Mouse (Mus musculus) CH12.LX (cell line): ENCODE measurements at regions not wholly inside any gene's neighbourhood (a gene's known extent, or its start where the extent isn't known, plus 50 kb on each side); places are given as distances from the start of the nearest gene placed in this dataset.

Experiments
- DNase-seq: peaks from one replicate; pipeline ENCODE4 v3.0.0-alpha.2; 2013; ENCODE audit errors: extremely low read depth
- H3K27ac ChIP-seq: 2 replicates; pipeline ENCODE4 v1.5.1; 2012; ENCODE audit warnings: low read depth, mild to moderate bottlenecking, control low read depth, moderate library complexity; ENCODE audit not compliant: insufficient read depth
- H3K27me3 ChIP-seq: replicated peaks from 2 replicates; pipeline ENCODE3; 2012; ENCODE audit warnings: inconsistent platforms
- H3K36me3 ChIP-seq, 2 experiments: replicated peaks in 1 of 2; 2 replicates each; pipeline versions ENCODE3 to v1.6.1; 2012; ENCODE audit warnings: inconsistent platforms in 1 of 2, low read length in 1 of 2, mild to moderate bottlenecking in 1 of 2, mixed read lengths in 1 of 2, moderate library complexity in 1 of 2; ENCODE audit not compliant: control insufficient read depth in 1 of 2, insufficient read depth in 1 of 2
- H3K4me1 ChIP-seq, 2 experiments: 2 replicates each; pipeline ENCODE4 v1.6.1; 2012; ENCODE audit warnings: inconsistent platforms in 1 of 2, moderate library complexity in 1 of 2; ENCODE audit not compliant: insufficient read depth in 2 of 2, control insufficient read depth in 1 of 2
- H3K4me2 ChIP-seq: 2 replicates; pipeline ENCODE4 v1.6.1; 2012; ENCODE audit warnings: low read depth, mild to moderate bottlenecking, control low read depth; ENCODE audit not compliant: poor library complexity, insufficient read depth, severe bottlenecking
- H3K4me3 ChIP-seq, 3 experiments: fragments of 150-350 bp in 1 of 3; sonication (generic) in 1 of 3; replicated peaks in 1 of 3; 2 replicates each; pipeline versions ENCODE3 to v1.5.1; 2011 to 2012; ENCODE audit warnings: low read depth in 2 of 3, low read length in 2 of 3, mild to moderate bottlenecking in 2 of 3, moderate library complexity in 2 of 3, control low read depth in 1 of 3, improper control_type of control experiment in 1 of 3, inconsistent platforms in 1 of 3, mixed read lengths in 1 of 3; ENCODE audit not compliant: poor library complexity in 1 of 3
- H3K79me2 ChIP-seq: replicated peaks from 2 replicates; pipeline ENCODE4 v1.6.1; 2012; ENCODE audit warnings: mild to moderate bottlenecking, moderate library complexity; ENCODE audit not compliant: control insufficient read depth, poor library complexity, insufficient read depth, severe bottlenecking; ENCODE audit errors: extremely low read depth
- H3K9ac ChIP-seq: 2 replicates; pipeline ENCODE4 v1.6.1; 2012; ENCODE audit warnings: low read depth, mild to moderate bottlenecking, control low read depth, moderate library complexity; ENCODE audit not compliant: insufficient read depth
- H3K9me3 ChIP-seq: replicated peaks from 2 replicates; pipeline ENCODE3; 2012; ENCODE audit warnings: low read length, inconsistent platforms, mixed read lengths
- BHLHE40 ChIP-seq: IDR thresholded peaks from 2 replicates; pipeline ENCODE4 v1.6.1; 2011; ENCODE audit warnings: mild to moderate bottlenecking, low read depth, low read length, improper control_type of control experiment
- CHD1 ChIP-seq: IDR thresholded peaks from 2 replicates; pipeline ENCODE4 v1.6.1; 2012; ENCODE audit warnings: low read depth, low read length, improper control_type of control experiment, inconsistent platforms
- CHD2 ChIP-seq: IDR thresholded peaks from 2 replicates; pipeline ENCODE4 v1.6.1; 2011; ENCODE audit warnings: low read length, improper control_type of control experiment
- CTCF ChIP-seq, 2 experiments: IDR thresholded peaks in 1 of 2; conservative IDR thresholded peaks in 1 of 2; 2 replicates each; pipeline ENCODE4 v1.5.1; 2011 to 2012; ENCODE audit warnings: low read depth in 2 of 2, low read length in 2 of 2, improper control_type of control experiment in 1 of 2, inconsistent platforms in 1 of 2, mild to moderate bottlenecking in 1 of 2, moderate library complexity in 1 of 2
- E2F4 ChIP-seq: IDR thresholded peaks from 2 replicates; pipeline ENCODE4 v1.6.1; 2011; ENCODE audit warnings: low read depth, low read length, improper control_type of control experiment; ENCODE audit not compliant: insufficient replicate concordance
- ELF1 ChIP-seq: IDR thresholded peaks from 2 replicates; pipeline ENCODE4 v1.6.1; 2014; ENCODE audit warnings: low read depth, mild to moderate bottlenecking, inconsistent platforms, low read length, improper control_type of control experiment
- ETS1 ChIP-seq: conservative IDR thresholded peaks from 2 replicates; pipeline ENCODE4 v1.6.1; 2012; ENCODE audit warnings: low read depth, mild to moderate bottlenecking, inconsistent platforms, low read length, improper control_type of control experiment, moderate library complexity
- GABPA ChIP-seq: IDR thresholded peaks from 2 replicates; pipeline ENCODE4 v1.6.1; 2012; ENCODE audit warnings: low read depth, low read length, improper control_type of control experiment, inconsistent platforms; ENCODE audit not compliant: insufficient replicate concordance
- JUN ChIP-seq: IDR thresholded peaks from 2 replicates; pipeline ENCODE4 v1.6.1; 2011; ENCODE audit warnings: low read depth, mild to moderate bottlenecking, low read length, improper control_type of control experiment, moderate library complexity; ENCODE audit not compliant: insufficient read depth
- KAT2A ChIP-seq: IDR thresholded peaks from 2 replicates; pipeline ENCODE4 v1.6.1; 2012; ENCODE audit warnings: low read length, improper control_type of control experiment, inconsistent platforms; ENCODE audit not compliant: insufficient replicate concordance
- MAFK ChIP-seq: IDR thresholded peaks from 2 replicates; pipeline ENCODE4 v1.6.1; 2011; ENCODE audit warnings: low read length, improper control_type of control experiment; ENCODE audit not compliant: insufficient replicate concordance
- MAX ChIP-seq: IDR thresholded peaks from 2 replicates; pipeline ENCODE4 v1.6.1; 2011; ENCODE audit warnings: low read length, improper control_type of control experiment
- MXI1 ChIP-seq: IDR thresholded peaks from 2 replicates; pipeline ENCODE4 v1.6.1; 2011; ENCODE audit warnings: mild to moderate bottlenecking, low read depth, low read length, improper control_type of control experiment
- MYC ChIP-seq: IDR thresholded peaks from 2 replicates; pipeline ENCODE4 v1.6.1; 2011; ENCODE audit warnings: low read depth, mild to moderate bottlenecking, improper control_type of control experiment, low read length
- NRF1 ChIP-seq: IDR thresholded peaks from 2 replicates; pipeline ENCODE4 v1.6.1; 2014; ENCODE audit warnings: low read depth, mild to moderate bottlenecking, inconsistent platforms, low read length, improper control_type of control experiment, moderate library complexity
- PAX5 ChIP-seq: IDR thresholded peaks from 2 replicates; pipeline ENCODE4 v1.6.1; 2012; ENCODE audit warnings: low read length, inconsistent platforms, mixed read lengths
- SIN3A ChIP-seq: IDR thresholded peaks from 2 replicates; pipeline ENCODE4 v1.6.1; 2012; ENCODE audit warnings: low read length, improper control_type of control experiment, inconsistent platforms
- SMC3 ChIP-seq: IDR thresholded peaks from 2 replicates; pipeline ENCODE4 v1.6.1; 2011; ENCODE audit warnings: low read depth, low read length, improper control_type of control experiment
- TCF12 ChIP-seq: IDR thresholded peaks from 2 replicates; pipeline ENCODE4 v1.6.1; 2014; ENCODE audit warnings: low read depth, mild to moderate bottlenecking, inconsistent platforms, low read length, improper control_type of control experiment
- UBTF ChIP-seq: IDR thresholded peaks from 2 replicates; pipeline ENCODE4 v1.6.1; 2012; ENCODE audit warnings: low read depth, mild to moderate bottlenecking, inconsistent platforms, low read length, improper control_type of control experiment, moderate library complexity
- USF2 ChIP-seq: conservative IDR thresholded peaks from 2 replicates; pipeline ENCODE4 v1.6.1; 2011; ENCODE audit warnings: low read depth, low read length, improper control_type of control experiment
- ZNF384 ChIP-seq: IDR thresholded peaks from 2 replicates; pipeline ENCODE4 v1.6.1; 2012; ENCODE audit warnings: low read depth, low read length, improper control_type of control experiment, inconsistent platforms
- dilution Hi-C: fragments of 300-500 bp; cut with MboI; formaldehyde crosslinking; loops from 2 replicates; pipeline ENCODE4 v1.14.3; 2020; ENCODE audit warnings: low sequenced_read_pairs; ENCODE audit not compliant: extremely low pct_unique_long_range_greater_than_20kb, extremely low pct_ligation_motif_present
- in situ Hi-C: fragments of 300-500 bp; cut with MboI; formaldehyde crosslinking; loops from 3 replicates; pipeline ENCODE4 v1.14.3; 2019; ENCODE audit warnings: low sequenced_read_pairs, low pct_ligation_motif_present, low pct_unique_long_range_greater_than_20kb, mixed read lengths

GRCm38 (mm10) chr14:86293804-86294203 is 847.2 kb downstream of the Diaph3 start:
- Histone ChIP-seq H3K36me3 (no peaks in the 10 kb centered on the region), H3K27ac (no peak overlapping the region), H3K27me3 (no peaks in the 10 kb centered on the region), H3K4me1 (no peaks in the 10 kb centered on the region), H3K9ac (no peak overlapping the region), H3K4me3 (no peak overlapping the region), H3K79me2 (no peaks in the 10 kb centered on the region), H3K4me2 (no peak overlapping the region), H3K9me3 (peaks cover 12% of the 10 kb centered on the region)
- TF ChIP-seq MAX (no peak), SIN3A (no peak), CTCF (conservative IDR thresholded peaks at IDR 0.05 in 1 of 2, IDR thresholded peaks at IDR 0.05 in 1 of 2; ENCODE audit: low read depth in 2 of 2, low read length in 2 of 2) (no peak), E2F4 (no peak), TCF12 (no peak)
- no peak for DNase-seq
- dilution Hi-C loops (no loop called here), in situ Hi-C loops (no loop called here)

GRCm38 (mm10) chr14:86293371-86293770 is 847.7 kb downstream of the Diaph3 start:
- Histone ChIP-seq H3K79me2 (no peaks in the 10 kb centered on the region), H3K4me2 (no peak overlapping the region; the same call in 1 of the 2 replicates), H3K36me3 (no peaks in the 10 kb centered on the region), H3K4me1 (no peaks in the 10 kb centered on the region), H3K27ac (no peak overlapping the region), H3K4me3 (no peak overlapping the region), H3K9ac (no peak overlapping the region), H3K27me3 (no peaks in the 10 kb centered on the region), H3K9me3 (peaks cover 15% of the 10 kb centered on the region)
- dilution Hi-C loops, result no loop called here
- TF ChIP-seq SIN3A (no peak), USF2 (no peak), MXI1 (no peak), MAFK (no peak), KAT2A (no peak), CTCF (conservative IDR thresholded peaks at IDR 0.05 in 1 of 2, IDR thresholded peaks at IDR 0.05 in 1 of 2; ENCODE audit: low read depth in 2 of 2, low read length in 2 of 2) (no peak), GABPA (no peak), ELF1 (no peak), ZNF384 (no peak), CHD2 (no peak), SMC3 (no peak), CHD1 (no peak), BHLHE40 (no peak), TCF12 (no peak), NRF1 (no peak), MYC (no peak), JUN (no peak), ETS1 (no peak), PAX5 (no peak), UBTF (no peak)
- no peak for DNase-seq
- in situ Hi-C loops, result no loop called here
